Mouse (Mus musculus): ENCODE results near the gene Smarca4.
"Not testable (repeated sequence)": the region's sequence is repeated elsewhere in the genome, so short reads cannot be mapped to it uniquely, and the experiment has no call there.

The Smarca4 gene

GRCm38 (mm10) chr9:21591831-21592702, 23.9 kb upstream of the Smarca4 start:
- Histone ChIP-seq H3K27me3 (ENCODE audit: control insufficient read depth, insufficient read depth, low read length, poor library complexity, severe bottlenecking) (no peaks in the 10 kb centered on the region), H3K36me3 (ENCODE audit: control insufficient read depth, insufficient read depth, low read length, poor library complexity, severe bottlenecking) (peaks cover 7% of the 10 kb centered on the region)
- DNase-seq (ENCODE audit: low read depth, low spot score): no peak

- no peaks in the 10 kb centered on the region for H3K27me3 ChIP-seq (ENCODE audit: control insufficient read depth, insufficient read depth, low read length, poor library complexity, severe bottlenecking)
- peaks cover 4% of the 10 kb centered on the region for H3K36me3 ChIP-seq (ENCODE audit: control insufficient read depth, insufficient read depth, low read length, poor library complexity, severe bottlenecking)
- peak; percentile 96 for DNase-seq (ENCODE audit: low read depth, low spot score)
Observed at GRCm38 (mm10) chr9:21592703-21593121, 23.3 kb upstream of the Smarca4 start, which contains the start of the genes Timm29 and Yipf2. Gene Timm29, plus strand, starts transcription at chr9:21592722. Gene Yipf2, minus strand, starts transcription at chr9:21592828.

- peaks cover 2% of the 10 kb centered on the region for H3K36me3 ChIP-seq (ENCODE audit: control insufficient read depth, insufficient read depth, low read length, poor library complexity, severe bottlenecking)
- DNase-seq (ENCODE audit: low read depth, low spot score): peak; percentile 61
Observed at GRCm38 (mm10) chr9:21593122-21593721, 22.7 kb upstream of the Smarca4 start.

GRCm38 (mm10) chr9:21594350-21594749, 21.6 kb upstream of the Smarca4 start:
- not testable (repeated sequence) for DNase-seq (ENCODE audit: low read depth, low spot score); H3K27me3 ChIP-seq (ENCODE audit: control insufficient read depth, insufficient read depth, low read length, poor library complexity, severe bottlenecking); H3K36me3 ChIP-seq (ENCODE audit: control insufficient read depth, insufficient read depth, low read length, poor library complexity, severe bottlenecking)

More at GRCm38 (mm10) chr9:21593122-21593721, 22.7 kb upstream of the Smarca4 start:
- H3K27me3 ChIP-seq (ENCODE audit: control insufficient read depth, insufficient read depth, low read length, poor library complexity, severe bottlenecking): no peaks in the 10 kb centered on the region

GRCm38 (mm10) chr9:21594838-21595237, 21.1 kb upstream of the Smarca4 start:
- DNase-seq (ENCODE audit: low read depth, low spot score): no peak
- Histone ChIP-seq H3K27me3 (ENCODE audit: control insufficient read depth, insufficient read depth, low read length, poor library complexity, severe bottlenecking) (no peaks in the 10 kb centered on the region), H3K36me3 (ENCODE audit: control insufficient read depth, insufficient read depth, low read length, poor library complexity, severe bottlenecking) (no peaks in the 10 kb centered on the region)

GRCm38 (mm10) chr9:21598198-21598597, 17.8 kb upstream of the Smarca4 start:
- H3K27me3 ChIP-seq (ENCODE audit: control insufficient read depth, insufficient read depth, low read length, poor library complexity, severe bottlenecking): no peaks in the 10 kb centered on the region
- no peaks in the 10 kb centered on the region for H3K36me3 ChIP-seq (ENCODE audit: control insufficient read depth, insufficient read depth, low read length, poor library complexity, severe bottlenecking)
- peak; percentile 79 for DNase-seq (ENCODE audit: low read depth, low spot score)

- Histone ChIP-seq H3K36me3 (ENCODE audit: control insufficient read depth, insufficient read depth, low read length, poor library complexity, severe bottlenecking) (no peaks in the 10 kb centered on the region; the same call in 1 of the 2 replicates), H3K27me3 (ENCODE audit: control insufficient read depth, insufficient read depth, low read length, poor library complexity, severe bottlenecking) (no peaks in the 10 kb centered on the region)
- no peak for DNase-seq (ENCODE audit: low read depth, low spot score)
Observed at GRCm38 (mm10) chr9:21600186-21600585, 15.8 kb upstream of the Smarca4 start.

GRCm38 (mm10) chr9:21601073-21601472, 14.9 kb upstream of the Smarca4 start:
- Histone ChIP-seq H3K27me3 (ENCODE audit: control insufficient read depth, insufficient read depth, low read length, poor library complexity, severe bottlenecking) (no peaks in the 10 kb centered on the region), H3K36me3 (ENCODE audit: control insufficient read depth, insufficient read depth, low read length, poor library complexity, severe bottlenecking) (no peaks in the 10 kb centered on the region; the same call in 1 of the 2 replicates)
- no peak for DNase-seq (ENCODE audit: low read depth, low spot score)

- DNase-seq (ENCODE audit: low read depth, low spot score): peak; percentile 91
- no peaks in the 10 kb centered on the region; the same call in 1 of the 2 replicates for H3K36me3 ChIP-seq (ENCODE audit: control insufficient read depth, insufficient read depth, low read length, poor library complexity, severe bottlenecking)
- no peaks in the 10 kb centered on the region for H3K27me3 ChIP-seq (ENCODE audit: control insufficient read depth, insufficient read depth, low read length, poor library complexity, severe bottlenecking)
Observed at GRCm38 (mm10) chr9:21601722-21602399, 14.1 kb upstream of the Smarca4 start.

- Histone ChIP-seq H3K27me3 (ENCODE audit: control insufficient read depth, insufficient read depth, low read length, poor library complexity, severe bottlenecking) (no peaks in the 10 kb centered on the region), H3K36me3 (ENCODE audit: control insufficient read depth, insufficient read depth, low read length, poor library complexity, severe bottlenecking) (no peaks in the 10 kb centered on the region; the same call in 1 of the 2 replicates)
- DNase-seq (ENCODE audit: low read depth, low spot score): no peak
Observed at GRCm38 (mm10) chr9:21604119-21604518, 11.8 kb upstream of the Smarca4 start.

- DNase-seq (ENCODE audit: low read depth, low spot score): no peak
- Histone ChIP-seq H3K27me3 (ENCODE audit: control insufficient read depth, insufficient read depth, low read length, poor library complexity, severe bottlenecking) (no peaks in the 10 kb centered on the region), H3K36me3 (ENCODE audit: control insufficient read depth, insufficient read depth, low read length, poor library complexity, severe bottlenecking) (no peaks in the 10 kb centered on the region; the same call in 1 of the 2 replicates)
Observed at GRCm38 (mm10) chr9:21605865-21606264, 10.1 kb upstream of the Smarca4 start.

GRCm38 (mm10) chr9:21606648-21607047, 9.3 kb upstream of the Smarca4 start:
- H3K36me3 ChIP-seq (ENCODE audit: control insufficient read depth, insufficient read depth, low read length, poor library complexity, severe bottlenecking): no peaks in the 10 kb centered on the region; the same call in 1 of the 2 replicates
- DNase-seq (ENCODE audit: low read depth, low spot score): no peak
- no peaks in the 10 kb centered on the region for H3K27me3 ChIP-seq (ENCODE audit: control insufficient read depth, insufficient read depth, low read length, poor library complexity, severe bottlenecking)

- DNase-seq (ENCODE audit: low read depth, low spot score): peak; percentile 87
- H3K36me3 ChIP-seq (ENCODE audit: control insufficient read depth, insufficient read depth, low read length, poor library complexity, severe bottlenecking): no peaks in the 10 kb centered on the region
- H3K27me3 ChIP-seq (ENCODE audit: control insufficient read depth, insufficient read depth, low read length, poor library complexity, severe bottlenecking): no peaks in the 10 kb centered on the region
Observed at GRCm38 (mm10) chr9:21609861-21610260, 6.1 kb upstream of the Smarca4 start.

GRCm38 (mm10) chr9:21614864-21615616, 929 bp upstream of the Smarca4 start:
- no peaks in the 10 kb centered on the region; the same call in 1 of the 2 replicates for H3K36me3 ChIP-seq (ENCODE audit: control insufficient read depth, insufficient read depth, low read length, poor library complexity, severe bottlenecking)
- no peak for DNase-seq (ENCODE audit: low read depth, low spot score)
- H3K27me3 ChIP-seq (ENCODE audit: control insufficient read depth, insufficient read depth, low read length, poor library complexity, severe bottlenecking): no peaks in the 10 kb centered on the region
